Mouse (Mus musculus): ENCODE measurements around the gene 3110018I06Rik. TPM values are rescaled to one million over a fixed set of nuclear protein-coding genes. Genes with fewer than 3 reads are reported as not detected.

Gene 3110018I06Rik
- not detected in 2 replicates for polyA plus RNA-seq (2015; fragmentation: Nextera tagmentation; extraction: Ambion mirVana)

GRCm38 (mm10) chr12:107488371-107488770, at the start of gene 3110018I06Rik:
TSS of gene 3110018I06Rik (plus strand) at chr12:107488632.
- WGBS (ENCODE audit: insufficient replicate concordance): 63% methylated on average over 6 of the region's 6 CpGs
- H3K27me3 ChIP-seq: no peaks in the 10 kb centered on the region
- ATAC-seq (ENCODE audit: insufficient read depth): no peak
- H3K36me3 ChIP-seq (replicated peaks): no peaks in the 10 kb centered on the region
- no peaks in the 10 kb centered on the region for H3K4me1 ChIP-seq (replicated peaks)
- no peak within 1 kb of the TSS for H3K4me3 ChIP-seq (replicated peaks)
- H3K4me2 ChIP-seq: no peak within 1 kb of the TSS
- no peak within 1 kb of the TSS for H3K27ac ChIP-seq (replicated peaks)
- no peaks in the 10 kb centered on the region for H3K9me3 ChIP-seq (replicated peaks)
- H3K9ac ChIP-seq: no peak within 1 kb of the TSS

GRCm38 (mm10) chr12:107444681-107445080, 43.8 kb upstream of the 3110018I06Rik start:
- H3K9ac ChIP-seq: no peak overlapping the region
- no peaks in the 10 kb centered on the region for H3K9me3 ChIP-seq (replicated peaks)
- no peak overlapping the region for H3K4me2 ChIP-seq
- H3K4me1 ChIP-seq (replicated peaks): no peaks in the 10 kb centered on the region
- no peak for ATAC-seq (ENCODE audit: insufficient read depth)
- H3K4me3 ChIP-seq (replicated peaks): no peak overlapping the region
- no peak overlapping the region for H3K27ac ChIP-seq (replicated peaks)
- WGBS (ENCODE audit: insufficient replicate concordance): 78% methylated on average over 7 of the region's 7 CpGs
- no peaks in the 10 kb centered on the region for H3K36me3 ChIP-seq (replicated peaks)
- H3K27me3 ChIP-seq: no peaks in the 10 kb centered on the region

- Histone ChIP-seq H3K9ac (no peak overlapping the region), H3K4me1 (replicated peaks) (no peaks in the 10 kb centered on the region), H3K27ac (replicated peaks) (no peak overlapping the region), H3K4me2 (no peak overlapping the region), H3K4me3 (replicated peaks) (no peak overlapping the region), H3K27me3 (no peaks in the 10 kb centered on the region), H3K9me3 (replicated peaks) (no peaks in the 10 kb centered on the region), H3K36me3 (replicated peaks) (no peaks in the 10 kb centered on the region)
- 68% methylated on average over 9 of the region's 9 CpGs for WGBS (ENCODE audit: insufficient replicate concordance)
- ATAC-seq (ENCODE audit: insufficient read depth): no peak
These were observed 30.6 kb upstream of the 3110018I06Rik start for GRCm38 (mm10) chr12:107457835-107458234.

GRCm38 (mm10) chr12:107464731-107465130, 23.7 kb upstream of the 3110018I06Rik start:
- H3K27me3 ChIP-seq: no peaks in the 10 kb centered on the region
- WGBS (ENCODE audit: insufficient replicate concordance): 16% methylated on average over 5 of the region's 5 CpGs
- ATAC-seq (ENCODE audit: insufficient read depth): no peak
- no peak overlapping the region for H3K9ac ChIP-seq
- H3K27ac ChIP-seq (replicated peaks): no peak overlapping the region
- H3K4me3 ChIP-seq (replicated peaks): no peak overlapping the region
- no peaks in the 10 kb centered on the region for H3K4me1 ChIP-seq (replicated peaks)
- no peaks in the 10 kb centered on the region for H3K9me3 ChIP-seq (replicated peaks)
- no peaks in the 10 kb centered on the region for H3K36me3 ChIP-seq (replicated peaks)
- H3K4me2 ChIP-seq: no peak overlapping the region

- Histone ChIP-seq H3K9ac (no peak overlapping the region), H3K27ac (replicated peaks) (no peak overlapping the region), H3K4me2 (no peak overlapping the region), H3K36me3 (replicated peaks) (no peaks in the 10 kb centered on the region), H3K27me3 (no peaks in the 10 kb centered on the region), H3K4me1 (replicated peaks) (no peaks in the 10 kb centered on the region), H3K4me3 (replicated peaks) (no peak overlapping the region), H3K9me3 (replicated peaks) (no peaks in the 10 kb centered on the region)
- ATAC-seq (ENCODE audit: insufficient read depth): no peak
- WGBS (ENCODE audit: insufficient replicate concordance): 48% methylated on average over 12 of the region's 12 CpGs
These were observed 11.8 kb upstream of the 3110018I06Rik start for GRCm38 (mm10) chr12:107476441-107477291.

GRCm38 (mm10) chr12:107479350-107479749, 9.1 kb upstream of the 3110018I06Rik start:
- Histone ChIP-seq H3K4me2 (no peak overlapping the region), H3K36me3 (replicated peaks) (no peaks in the 10 kb centered on the region), H3K27me3 (no peaks in the 10 kb centered on the region), H3K27ac (replicated peaks) (no peak overlapping the region), H3K4me1 (replicated peaks) (no peaks in the 10 kb centered on the region), H3K9ac (no peak overlapping the region), H3K4me3 (replicated peaks) (no peak overlapping the region), H3K9me3 (replicated peaks) (no peaks in the 10 kb centered on the region)
- WGBS (ENCODE audit: insufficient replicate concordance): 20% methylated on average over 3 of the region's 3 CpGs
- ATAC-seq (ENCODE audit: insufficient read depth): no peak

- Histone ChIP-seq H3K4me1 (replicated peaks) (no peaks in the 10 kb centered on the region), H3K9me3 (replicated peaks) (no peaks in the 10 kb centered on the region), H3K4me3 (replicated peaks) (no peak overlapping the region), H3K27me3 (no peaks in the 10 kb centered on the region), H3K27ac (replicated peaks) (no peak overlapping the region), H3K9ac (no peak overlapping the region), H3K36me3 (replicated peaks) (no peaks in the 10 kb centered on the region), H3K4me2 (no peak overlapping the region)
- ATAC-seq (ENCODE audit: insufficient read depth): no peak
- 70% methylated on average over 5 of the region's 5 CpGs for WGBS (ENCODE audit: insufficient replicate concordance)
These were observed 5.4 kb upstream of the 3110018I06Rik start for GRCm38 (mm10) chr12:107483031-107483430.

GRCm38 (mm10) chr12:107491344-107491743, 2.9 kb downstream of the 3110018I06Rik start:
- Histone ChIP-seq H3K36me3 (replicated peaks) (no peaks in the 10 kb centered on the region), H3K9me3 (replicated peaks) (no peaks in the 10 kb centered on the region), H3K9ac (no peak overlapping the region), H3K27ac (replicated peaks) (no peak overlapping the region), H3K4me2 (no peak overlapping the region), H3K27me3 (no peaks in the 10 kb centered on the region), H3K4me1 (replicated peaks) (no peaks in the 10 kb centered on the region), H3K4me3 (replicated peaks) (no peak overlapping the region)
- ATAC-seq (ENCODE audit: insufficient read depth): no peak
- WGBS (ENCODE audit: insufficient replicate concordance): 42% methylated on average over 1 of the region's 1 CpGs

- no peak overlapping the region for H3K9ac ChIP-seq
- H3K27ac ChIP-seq (replicated peaks): no peak overlapping the region
- no peaks in the 10 kb centered on the region for H3K4me1 ChIP-seq (replicated peaks)
- ATAC-seq (ENCODE audit: insufficient read depth): no peak
- no peaks in the 10 kb centered on the region for H3K9me3 ChIP-seq (replicated peaks)
- H3K27me3 ChIP-seq: no peaks in the 10 kb centered on the region
- H3K36me3 ChIP-seq (replicated peaks): no peaks in the 10 kb centered on the region
- H3K4me3 ChIP-seq (replicated peaks): no peak overlapping the region
- no peak overlapping the region for H3K4me2 ChIP-seq
- 57% methylated on average over 5 of the region's 5 CpGs for WGBS (ENCODE audit: insufficient replicate concordance)
These were observed 8.5 kb downstream of the 3110018I06Rik start for GRCm38 (mm10) chr12:107496924-107497323.

GRCm38 (mm10) chr12:107509661-107510237, 21.3 kb downstream of the 3110018I06Rik start:
- H3K9me3 ChIP-seq (replicated peaks): no peaks in the 10 kb centered on the region
- H3K4me2 ChIP-seq: no peak overlapping the region
- H3K27ac ChIP-seq (replicated peaks): no peak overlapping the region
- no peaks in the 10 kb centered on the region for H3K36me3 ChIP-seq (replicated peaks)
- H3K9ac ChIP-seq: no peak overlapping the region
- H3K4me3 ChIP-seq (replicated peaks): no peak overlapping the region
- no peak for ATAC-seq (ENCODE audit: insufficient read depth)
- H3K27me3 ChIP-seq: no peaks in the 10 kb centered on the region
- no peaks in the 10 kb centered on the region for H3K4me1 ChIP-seq (replicated peaks)
- WGBS (ENCODE audit: insufficient replicate concordance): 64% methylated on average over 9 of the region's 9 CpGs

GRCm38 (mm10) chr12:107511112-107511511, 22.7 kb downstream of the 3110018I06Rik start:
- no peaks in the 10 kb centered on the region for H3K4me1 ChIP-seq (replicated peaks)
- no peaks in the 10 kb centered on the region for H3K36me3 ChIP-seq (replicated peaks)
- no peak overlapping the region for H3K9ac ChIP-seq
- no peaks in the 10 kb centered on the region for H3K27me3 ChIP-seq
- no peak overlapping the region for H3K27ac ChIP-seq (replicated peaks)
- no peak overlapping the region for H3K4me3 ChIP-seq (replicated peaks)
- ATAC-seq (ENCODE audit: insufficient read depth): no peak
- H3K9me3 ChIP-seq (replicated peaks): no peaks in the 10 kb centered on the region
- 85% methylated on average over 11 of the region's 11 CpGs for WGBS (ENCODE audit: insufficient replicate concordance)
- H3K4me2 ChIP-seq: no peak overlapping the region
